Mouse (Mus musculus): ENCODE data around the gene Kcng3.
A peak's percentile ranks its signal among the peaks of the same experiment; 100 is the strongest.

The Kcng3 gene

GRCm38 (mm10) chr17:83631783-83632652 is at the start of gene Kcng3:
Gene Kcng3, minus strand, starts transcription at chr17:83631895.
- no peak for DNase-seq (ENCODE audit: low read depth, low spot score)

- no peak for DNase-seq (ENCODE audit: low read depth, low spot score)
Observed at GRCm38 (mm10) chr17:83677370-83677769, 45.7 kb upstream of the Kcng3 start.

GRCm38 (mm10) chr17:83672685-83673084 is 41.0 kb upstream of the Kcng3 start:
- no peak for DNase-seq (ENCODE audit: low read depth, low spot score)

GRCm38 (mm10) chr17:83667934-83668690 is 36.4 kb upstream of the Kcng3 start:
- no peak for DNase-seq (ENCODE audit: low read depth, low spot score)

DNA sequence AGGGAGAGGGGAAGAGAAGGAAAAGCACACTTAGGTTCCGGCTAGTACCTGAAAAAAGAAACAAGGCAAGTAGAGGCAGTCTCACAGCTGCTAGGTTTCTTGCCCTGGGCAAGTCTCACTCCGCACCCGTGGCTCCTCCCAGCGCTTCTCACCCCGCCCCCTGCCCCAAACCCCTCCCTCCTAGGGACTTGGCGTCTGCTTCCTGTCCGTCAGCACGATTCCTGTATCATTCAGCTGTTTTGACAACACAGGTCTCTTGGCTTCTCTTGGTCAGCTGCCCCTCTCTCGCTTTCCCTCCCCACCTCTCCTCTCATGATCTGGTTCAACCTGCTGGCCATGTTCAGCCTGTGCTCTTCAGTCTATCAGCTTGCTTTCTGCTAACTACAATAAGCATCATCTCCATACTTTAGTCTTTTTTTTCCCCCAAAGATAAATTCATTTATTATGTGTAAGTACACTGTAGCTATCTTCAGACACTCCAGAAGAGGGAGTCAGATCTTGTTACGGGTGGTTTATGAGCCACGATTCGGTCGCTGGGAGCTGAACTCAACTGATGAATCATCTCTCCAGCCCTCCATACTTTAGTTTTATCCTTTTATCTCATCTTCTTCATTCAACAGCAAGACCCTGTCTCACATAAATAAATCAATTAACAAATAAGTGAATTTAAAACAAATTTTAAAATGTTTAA is 35.0 kb upstream of the Kcng3 start:
- no peak for DNase-seq (ENCODE audit: low read depth, low spot score)

DNA sequence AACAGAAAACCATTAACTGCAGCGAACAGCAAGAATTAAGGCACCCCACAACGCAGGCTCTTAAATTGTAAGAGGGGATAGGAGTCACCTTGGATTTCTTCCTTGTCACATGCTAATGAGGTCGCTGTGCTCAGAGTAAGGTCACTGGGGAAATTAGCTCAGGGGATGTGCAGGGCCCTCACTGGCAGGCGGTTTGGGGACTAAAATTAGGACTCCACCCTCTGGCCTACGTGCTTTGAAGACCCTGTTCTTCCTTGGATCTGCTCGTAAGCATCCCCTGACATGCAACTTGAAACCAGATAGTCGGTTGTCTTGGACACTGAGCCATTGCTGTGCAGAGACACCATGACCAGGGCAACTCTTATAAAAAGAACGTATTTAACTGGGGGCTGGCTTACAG is 33.1 kb upstream of the Kcng3 start:
- DNase-seq (ENCODE audit: low read depth, low spot score) = no peak

DNA sequence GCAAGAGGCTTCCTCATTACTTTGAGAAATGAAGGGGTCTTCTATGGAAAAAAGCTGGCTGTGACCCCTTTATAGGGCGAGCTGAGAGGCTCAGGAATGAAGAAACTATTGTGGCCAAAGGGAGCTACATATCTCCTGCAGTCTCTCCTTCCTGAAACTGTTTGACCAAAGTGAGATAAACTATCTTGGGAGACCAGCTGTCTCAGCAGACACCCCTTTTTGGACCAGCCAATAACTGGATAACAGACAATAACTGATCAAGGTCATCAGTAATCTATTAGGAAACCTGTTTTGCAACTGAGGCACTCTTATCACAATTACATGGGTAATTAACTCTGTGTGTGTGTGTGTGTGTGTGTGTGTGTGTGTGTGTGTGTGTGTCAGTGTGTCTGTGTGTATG is 27.2 kb upstream of the Kcng3 start:
- DNase-seq (ENCODE audit: low read depth, low spot score) = no peak

- no peak for DNase-seq (ENCODE audit: low read depth, low spot score)
Observed at GRCm38 (mm10) chr17:83657375-83657774, 25.7 kb upstream of the Kcng3 start.

GRCm38 (mm10) chr17:83655732-83656131 is 24.0 kb upstream of the Kcng3 start:
- no peak for DNase-seq (ENCODE audit: low read depth, low spot score)

DNA sequence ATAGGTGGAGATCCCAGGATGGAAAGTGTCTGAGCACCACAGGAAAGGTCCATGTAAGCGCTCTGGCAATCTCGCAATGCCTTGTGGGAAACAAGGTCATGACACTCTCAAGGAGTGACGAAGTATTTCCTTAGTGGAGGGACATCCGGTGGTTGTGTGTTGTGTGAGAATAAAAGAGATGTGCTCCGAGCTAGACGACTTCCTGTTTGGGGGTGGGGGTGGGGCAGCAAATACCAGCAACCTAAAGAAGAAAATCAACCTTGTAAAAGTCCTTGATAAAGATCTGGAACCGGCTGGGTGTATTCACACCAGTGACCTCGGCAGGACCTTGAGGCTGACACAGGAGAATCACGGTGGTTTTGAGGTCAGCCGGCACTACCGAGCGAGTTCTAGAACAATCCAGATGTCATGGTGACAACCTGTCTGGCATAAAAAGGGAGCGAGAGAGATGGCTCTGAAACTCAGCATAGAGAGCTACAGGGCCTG is 23.0 kb upstream of the Kcng3 start:
- DNase-seq (ENCODE audit: low read depth, low spot score) = no peak

DNA sequence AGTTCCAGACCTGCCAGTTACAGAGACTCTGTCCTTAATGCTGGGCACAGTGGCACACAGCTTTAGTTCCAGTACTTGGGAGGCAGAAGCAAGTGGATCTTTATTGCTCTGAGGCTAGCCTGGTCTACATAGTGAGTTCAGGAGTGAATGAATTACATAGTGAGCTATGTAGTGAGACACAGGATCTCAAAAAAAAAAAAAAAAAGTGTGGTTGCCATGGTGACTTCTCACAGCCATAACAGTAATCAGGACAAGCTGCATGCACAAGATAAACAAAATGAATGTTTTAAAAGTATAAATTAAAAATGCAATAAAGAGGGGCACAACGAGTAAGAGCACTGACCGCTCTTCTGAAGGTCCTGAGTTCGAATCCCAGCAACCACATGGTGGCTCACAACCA is 21.9 kb upstream of the Kcng3 start:
- DNase-seq (ENCODE audit: low read depth, low spot score) = no peak

- DNase-seq (ENCODE audit: low read depth, low spot score) = no peak
Observed at GRCm38 (mm10) chr17:83650932-83651682, 19.4 kb upstream of the Kcng3 start.

DNA sequence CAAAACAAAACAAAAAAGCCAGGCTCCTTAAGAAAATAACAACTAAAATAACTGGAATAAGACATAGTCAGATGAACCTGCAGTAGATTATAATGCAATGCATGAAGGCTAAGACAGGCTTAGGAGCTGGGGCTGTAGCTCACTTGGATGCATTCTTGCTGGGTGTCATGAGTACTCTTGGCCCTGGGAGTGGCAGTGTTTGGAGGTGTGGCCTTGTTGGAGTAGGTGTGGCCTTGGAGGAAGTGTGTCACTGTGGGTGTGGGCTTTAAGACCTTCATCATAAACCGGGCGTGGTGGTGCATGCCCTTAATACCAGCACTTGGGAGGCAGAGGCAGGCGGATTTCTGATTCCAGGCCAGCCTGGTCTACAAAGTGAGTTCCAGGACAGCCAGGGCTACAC is 18.3 kb upstream of the Kcng3 start:
- no peak for DNase-seq (ENCODE audit: low read depth, low spot score)

GRCm38 (mm10) chr17:83647413-83647812 is 15.7 kb upstream of the Kcng3 start:
- no peak for DNase-seq (ENCODE audit: low read depth, low spot score)

DNA sequence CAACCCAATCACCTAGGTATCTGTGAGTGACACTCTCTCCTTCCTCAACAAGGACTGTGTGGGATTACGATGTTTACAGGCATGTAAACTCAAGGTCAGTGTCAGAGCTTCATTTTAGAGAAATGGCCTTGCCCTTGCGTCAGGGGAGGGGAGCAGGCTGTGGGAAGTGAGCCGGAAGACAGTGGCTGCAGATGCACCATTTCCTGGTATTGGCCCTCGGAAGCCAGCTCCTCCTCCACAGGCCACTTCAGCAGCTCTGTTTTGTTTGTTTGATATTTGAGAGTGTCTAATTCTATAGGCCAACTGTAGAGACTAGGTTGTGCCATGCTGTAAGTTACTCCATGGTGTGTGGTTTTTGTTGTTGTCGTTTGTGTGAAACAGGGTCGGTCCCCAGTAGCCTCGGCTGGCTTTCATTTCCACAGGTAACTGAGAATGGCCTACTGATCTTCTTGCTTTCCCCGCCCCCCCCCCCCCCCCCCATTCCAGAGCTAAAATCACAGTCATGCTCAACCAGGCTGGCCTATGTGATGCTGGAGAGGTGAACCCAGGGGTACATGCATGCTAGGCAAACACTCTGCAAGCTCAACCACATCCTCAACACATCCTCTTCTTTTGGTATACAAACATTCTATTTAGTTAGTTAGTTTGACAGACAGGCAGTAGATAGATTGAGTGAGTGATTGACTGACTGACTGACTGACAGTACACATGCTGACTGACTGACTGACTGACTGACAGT is 14.9 kb upstream of the Kcng3 start:
- no peak for DNase-seq (ENCODE audit: low read depth, low spot score)

DNA sequence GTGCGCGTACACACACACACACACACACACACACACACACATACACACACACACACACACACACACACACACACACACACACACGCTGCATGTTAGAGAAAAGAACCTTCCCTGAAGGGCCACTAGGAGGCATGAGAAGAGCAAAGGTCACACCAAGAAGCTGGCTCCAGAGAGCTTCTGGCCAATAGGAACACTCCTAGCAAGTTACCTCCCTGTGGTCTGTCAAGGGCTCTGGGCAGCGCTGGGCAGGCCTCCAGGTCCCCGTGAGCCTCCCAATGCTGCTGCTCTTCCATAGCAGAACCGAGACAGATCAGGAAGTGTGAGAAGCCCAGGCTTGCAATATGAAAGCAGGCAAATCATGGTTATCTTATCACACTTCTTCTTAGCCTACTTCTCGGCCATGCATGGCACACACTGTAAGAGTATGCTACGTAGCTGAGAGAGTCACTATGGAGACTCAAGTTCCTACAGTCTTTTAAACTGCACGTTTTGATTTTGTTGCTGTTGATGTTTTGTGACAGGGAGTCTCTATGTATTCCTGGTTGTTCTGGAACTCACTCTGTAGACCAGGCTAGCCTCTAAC is 13.6 kb upstream of the Kcng3 start:
- peak; percentile 57 for DNase-seq (ENCODE audit: low read depth, low spot score)

- no peak for DNase-seq (ENCODE audit: low read depth, low spot score)
Observed at GRCm38 (mm10) chr17:83637393-83637792, 5.7 kb upstream of the Kcng3 start.

DNA sequence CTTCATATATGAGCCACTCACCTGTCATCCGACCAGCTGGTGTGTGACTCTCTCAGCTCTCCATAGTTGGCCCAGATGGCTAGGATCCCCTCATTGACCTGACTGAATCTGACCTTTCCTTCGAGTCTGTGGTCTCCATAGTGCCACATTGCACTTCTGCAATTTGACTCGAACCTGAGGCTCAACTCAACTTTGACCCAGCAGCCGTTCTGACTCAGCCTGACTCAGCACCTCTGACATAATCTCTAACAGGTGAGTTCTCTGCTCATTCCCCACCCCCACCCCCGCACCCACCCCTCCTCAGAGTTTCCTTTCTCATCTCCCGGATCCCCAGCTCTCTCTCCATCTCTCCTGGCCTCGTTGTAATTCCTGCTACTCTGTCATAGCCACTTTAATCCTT is 4.7 kb upstream of the Kcng3 start:
- no peak for DNase-seq (ENCODE audit: low read depth, low spot score)

DNA sequence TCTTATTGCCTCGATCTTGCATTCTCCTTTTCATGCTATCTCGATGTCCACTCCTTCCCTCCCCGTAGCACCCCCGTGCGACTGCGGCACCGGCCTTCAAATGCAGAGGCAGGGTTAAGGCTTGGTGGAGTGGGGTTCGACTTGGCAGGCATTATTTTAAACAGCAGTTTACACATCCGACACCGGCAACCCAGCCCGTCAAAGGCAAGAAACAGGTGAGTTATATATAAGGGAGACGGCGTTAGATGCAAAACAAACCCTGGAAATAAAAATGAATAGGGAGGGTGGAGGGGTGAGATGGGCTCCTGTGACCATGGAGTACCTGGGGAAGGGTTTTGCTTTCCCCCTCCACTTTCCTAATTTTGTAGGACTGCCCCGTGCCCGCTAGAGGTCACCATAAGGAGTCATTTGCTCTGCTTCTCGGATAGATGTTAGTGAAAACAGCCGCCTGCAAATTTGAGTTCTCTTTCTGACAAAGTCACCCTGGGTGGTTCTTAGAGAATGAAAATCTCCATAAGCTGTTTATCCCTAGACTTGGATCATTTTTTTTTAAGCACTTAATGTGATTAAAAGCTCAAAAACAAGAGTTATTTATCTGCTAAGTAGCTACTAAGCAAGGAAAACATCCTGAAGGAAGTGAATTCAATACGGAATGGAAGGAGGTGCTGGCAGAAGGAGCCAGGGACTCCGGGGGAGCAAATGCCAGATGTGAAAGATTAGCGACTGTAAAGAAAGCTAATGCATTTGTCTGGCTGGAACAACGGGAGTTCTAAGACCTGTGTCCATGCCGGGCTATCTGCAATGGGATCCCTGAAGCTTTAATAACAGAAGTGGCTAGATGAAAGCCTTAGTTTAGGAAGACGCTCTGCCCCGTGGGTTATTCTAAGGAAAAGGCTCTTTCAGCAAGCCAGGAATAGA is 1.2 kb upstream of the Kcng3 start:
- DNase-seq (ENCODE audit: low read depth, low spot score) = peak; percentile 12
